Mouse (Mus musculus) hindbrain, embryonic 13.5 days (tissue): Measurements from ENCODE around the gene Specc1. TPM values are rescaled to one million over a fixed set of nuclear protein-coding genes. Genes with fewer than 3 reads are reported as not detected.
A peak's percentile ranks its signal among the peaks of the same experiment; 100 is the strongest.

Experiments
- ATAC-seq: fragments of 200-750 bp; cut with Nextera tagmentation; 2 replicates; pipeline ENCODE4 v1.8.0; 2017; ENCODE audit warnings: moderate TSS enrichment; ENCODE audit not compliant: low FRiP score
- H3K27ac ChIP-seq: fragments of 300-500 bp; sonication (generic); 2 replicates; pipeline ENCODE4 v1.5.1; 2015; ENCODE audit warnings: inconsistent platforms, mild to moderate bottlenecking, moderate library complexity
- H3K27me3 ChIP-seq: fragments of 300-500 bp; sonication (generic); 2 replicates; pipeline ENCODE4 v1.6.1; 2015; ENCODE audit warnings: mild to moderate bottlenecking, inconsistent platforms
- H3K36me3 ChIP-seq: fragments of 300-500 bp; sonication (generic); 2 replicates; pipeline ENCODE4 v1.6.1; 2015; ENCODE audit warnings: mild to moderate bottlenecking, inconsistent platforms
- H3K4me1 ChIP-seq: fragments of 300-500 bp; sonication (generic); replicated peaks from 2 replicates; pipeline ENCODE4 v1.6.1; 2015; ENCODE audit warnings: inconsistent platforms
- H3K4me2 ChIP-seq: fragments of 300-500 bp; sonication (generic); 2 replicates; pipeline ENCODE4 v1.6.1; 2015; ENCODE audit warnings: inconsistent platforms, mild to moderate bottlenecking, moderate library complexity
- H3K4me3 ChIP-seq: fragments of 300-500 bp; sonication (generic); 2 replicates; pipeline ENCODE4 v1.5.1; 2015; ENCODE audit warnings: mild to moderate bottlenecking, inconsistent platforms
- H3K9ac ChIP-seq: fragments of 300-500 bp; sonication (generic); 2 replicates; pipeline ENCODE4 v1.6.1; 2015; ENCODE audit warnings: mild to moderate bottlenecking, inconsistent platforms
- H3K9me3 ChIP-seq: fragments of 300-500 bp; sonication (generic); 2 replicates; pipeline ENCODE4 v1.6.1; 2016; ENCODE audit warnings: inconsistent platforms
- WGBS: fragments of 180-500 bp; shearing (Covaris S2); methylation state at CpG from one replicate; pipeline ENCODE4 v1.1.7; 2015; 5-methylcytosine and 5-hydroxymethylcytosine counted together
- polyA plus RNA-seq: library from polyadenylated mRNA; unstranded; fragments of >200 nt; fragmentation: Nextera tagmentation; extraction: Ambion mirVana; gene quantifications from 2 replicates; pipeline ENCODE4 v1.2.1, GENCODE M21; 2015

Gene Specc1
- polyA plus RNA-seq, 1 experiment from 2014 or later = 14.9 TPM

GRCm38 (mm10) chr11:62090321-62090720 is 133.8 kb downstream of the Specc1 start:
- no peaks in the 10 kb centered on the region for H3K9me3 ChIP-seq
- H3K9ac ChIP-seq = no peak overlapping the region
- no peaks in the 10 kb centered on the region for H3K27me3 ChIP-seq
- no peaks in the 10 kb centered on the region for H3K4me1 ChIP-seq
- WGBS = 90% methylated on average over 6 of the region's 6 CpGs
- H3K4me3 ChIP-seq = no peak overlapping the region
- ATAC-seq = no peak
- no peak overlapping the region for H3K27ac ChIP-seq
- H3K36me3 ChIP-seq = no peaks in the 10 kb centered on the region
- H3K4me2 ChIP-seq = no peak overlapping the region

- Histone ChIP-seq H3K36me3 (no peaks in the 10 kb centered on the region), H3K9ac (no peak overlapping the region), H3K4me1 (no peaks in the 10 kb centered on the region), H3K27ac (no peak overlapping the region), H3K4me3 (no peak overlapping the region), H3K9me3 (no peaks in the 10 kb centered on the region), H3K27me3 (no peaks in the 10 kb centered on the region), H3K4me2 (no peak overlapping the region)
- no peak for ATAC-seq
- whole genome bisulfite sequencing = 82% methylated on average over 3 of the region's 3 CpGs
Observed at GRCm38 (mm10) chr11:62103380-62103911, 146.9 kb downstream of the Specc1 start.

- Histone ChIP-seq H3K4me3 (no peak overlapping the region), H3K9ac (no peak overlapping the region), H3K9me3 (no peaks in the 10 kb centered on the region), H3K27me3 (no peaks in the 10 kb centered on the region), H3K4me1 (no peaks in the 10 kb centered on the region), H3K27ac (peak overlapping the region; percentile 30), H3K36me3 (no peaks in the 10 kb centered on the region), H3K4me2 (no peak overlapping the region)
- ATAC-seq = peak; percentile 75
- 71% methylated on average over 1 of the region's 1 CpGs for WGBS
Observed at GRCm38 (mm10) chr11:62106401-62106871, 149.9 kb downstream of the Specc1 start.

GRCm38 (mm10) chr11:62107272-62107836 is 150.8 kb downstream of the Specc1 start:
- 89% methylated on average over 2 of the region's 2 CpGs for WGBS
- Histone ChIP-seq H3K9ac (no peak overlapping the region), H3K4me1 (no peaks in the 10 kb centered on the region), H3K27me3 (no peaks in the 10 kb centered on the region), H3K4me3 (no peak overlapping the region), H3K4me2 (no peak overlapping the region), H3K36me3 (no peaks in the 10 kb centered on the region), H3K27ac (peak overlapping the region; percentile 70), H3K9me3 (no peaks in the 10 kb centered on the region)
- ATAC-seq = no peak

GRCm38 (mm10) chr11:62118561-62118960 is 162.0 kb downstream of the Specc1 start:
- WGBS = 94% methylated on average over 9 of the region's 9 CpGs
- Histone ChIP-seq H3K27me3 (no peaks in the 10 kb centered on the region), H3K9me3 (no peaks in the 10 kb centered on the region), H3K4me2 (no peak overlapping the region), H3K4me3 (no peak overlapping the region), H3K27ac (no peak overlapping the region), H3K36me3 (peaks cover 13% of the 10 kb centered on the region), H3K4me1 (no peaks in the 10 kb centered on the region), H3K9ac (no peak overlapping the region)
- no peak for ATAC-seq

GRCm38 (mm10) chr11:62119871-62120270 is 163.3 kb downstream of the Specc1 start:
- 73% methylated on average over 3 of the region's 3 CpGs for WGBS
- no peaks in the 10 kb centered on the region for H3K4me1 ChIP-seq

GRCm38 (mm10) chr11:62121365-62121764 is 164.8 kb downstream of the Specc1 start:
- H3K9ac ChIP-seq = no peak overlapping the region
- no peak for ATAC-seq
- peaks cover 13% of the 10 kb centered on the region for H3K36me3 ChIP-seq
- no peak overlapping the region for H3K4me2 ChIP-seq
- no peaks in the 10 kb centered on the region for H3K27me3 ChIP-seq
- H3K4me3 ChIP-seq = no peak overlapping the region
- 88% methylated on average over 5 of the region's 5 CpGs for WGBS
- H3K9me3 ChIP-seq = no peaks in the 10 kb centered on the region
- no peaks in the 10 kb centered on the region for H3K4me1 ChIP-seq
- H3K27ac ChIP-seq = no peak overlapping the region

More at GRCm38 (mm10) chr11:62119871-62120270, 163.3 kb downstream of the Specc1 start:
- Histone ChIP-seq H3K9me3 (no peaks in the 10 kb centered on the region), H3K9ac (no peak overlapping the region), H3K27me3 (no peaks in the 10 kb centered on the region), H3K4me2 (no peak overlapping the region), H3K4me3 (no peak overlapping the region), H3K27ac (no peak overlapping the region), H3K36me3 (peaks cover 13% of the 10 kb centered on the region)
- no peak for ATAC-seq

- Histone ChIP-seq H3K36me3 (peaks cover 7% of the 10 kb centered on the region), H3K27ac (no peak overlapping the region), H3K4me3 (no peak overlapping the region), H3K27me3 (no peaks in the 10 kb centered on the region), H3K9ac (no peak overlapping the region), H3K4me2 (no peak overlapping the region), H3K9me3 (no peaks in the 10 kb centered on the region), H3K4me1 (peaks cover 16% of the 10 kb centered on the region)
- no peak for ATAC-seq
- 31% methylated on average over 3 of the region's 3 CpGs for WGBS
Observed at GRCm38 (mm10) chr11:62127692-62128091, 171.1 kb downstream of the Specc1 start.

- no peak overlapping the region for H3K9ac ChIP-seq
- WGBS = 80% methylated on average over 8 of the region's 8 CpGs
- H3K9me3 ChIP-seq = no peaks in the 10 kb centered on the region
- ATAC-seq = no peak
- peaks cover 11% of the 10 kb centered on the region for H3K36me3 ChIP-seq
- H3K4me3 ChIP-seq = no peak overlapping the region
- H3K4me2 ChIP-seq = no peak overlapping the region
- no peak overlapping the region for H3K27ac ChIP-seq
- no peaks in the 10 kb centered on the region for H3K27me3 ChIP-seq
- H3K4me1 ChIP-seq = peaks cover 16% of the 10 kb centered on the region
Observed at GRCm38 (mm10) chr11:62128197-62128596, 171.6 kb downstream of the Specc1 start.

GRCm38 (mm10) chr11:62130191-62130590 is 173.6 kb downstream of the Specc1 start:
- Histone ChIP-seq H3K4me1 (peaks cover 16% of the 10 kb centered on the region), H3K9me3 (no peaks in the 10 kb centered on the region), H3K4me3 (no peak overlapping the region), H3K27ac (no peak overlapping the region), H3K4me2 (no peak overlapping the region), H3K36me3 (peaks cover 19% of the 10 kb centered on the region), H3K9ac (0 out of 2 replicates have a peak overlapping the region, but pooled peaks have one; percentile 5), H3K27me3 (no peaks in the 10 kb centered on the region)
- 12% methylated on average over 3 of the region's 3 CpGs for WGBS
- ATAC-seq = no peak

GRCm38 (mm10) chr11:62130685-62131295 is 174.2 kb downstream of the Specc1 start:
- H3K27me3 ChIP-seq = no peaks in the 10 kb centered on the region
- H3K9ac ChIP-seq = no peak overlapping the region
- H3K27ac ChIP-seq = no peak overlapping the region
- ATAC-seq = no peak
- H3K4me2 ChIP-seq = no peak overlapping the region
- H3K4me3 ChIP-seq = no peak overlapping the region
- peaks cover 16% of the 10 kb centered on the region for H3K4me1 ChIP-seq
- H3K36me3 ChIP-seq = peaks cover 19% of the 10 kb centered on the region
- WGBS = 16% methylated on average over 2 of the region's 2 CpGs
- no peaks in the 10 kb centered on the region for H3K9me3 ChIP-seq

- no peak for ATAC-seq
- no peak overlapping the region for H3K9ac ChIP-seq
- H3K27me3 ChIP-seq = no peaks in the 10 kb centered on the region
- WGBS = 86% methylated on average over 4 of the region's 4 CpGs
- H3K4me1 ChIP-seq = peaks cover 16% of the 10 kb centered on the region
- no peak overlapping the region for H3K4me3 ChIP-seq
- no peaks in the 10 kb centered on the region for H3K9me3 ChIP-seq
- H3K36me3 ChIP-seq = peaks cover 19% of the 10 kb centered on the region
- no peak overlapping the region for H3K4me2 ChIP-seq
- H3K27ac ChIP-seq = no peak overlapping the region
Observed at GRCm38 (mm10) chr11:62131601-62132000, 175.0 kb downstream of the Specc1 start.

- no peak overlapping the region for H3K9ac ChIP-seq
- no peaks in the 10 kb centered on the region for H3K27me3 ChIP-seq
- H3K27ac ChIP-seq = no peak overlapping the region
- over 99% methylated on average over 2 of the region's 2 CpGs for WGBS
- ATAC-seq = no peak
- no peaks in the 10 kb centered on the region for H3K9me3 ChIP-seq
- H3K4me1 ChIP-seq = peaks cover 11% of the 10 kb centered on the region
- no peak overlapping the region for H3K4me2 ChIP-seq
- peaks cover 19% of the 10 kb centered on the region for H3K36me3 ChIP-seq
- H3K4me3 ChIP-seq = no peak overlapping the region
Observed at GRCm38 (mm10) chr11:62134191-62134590, 177.6 kb downstream of the Specc1 start.
